Mouse (Mus musculus) Patski (cell line): Measurements from ENCODE around the gene Fmo5. TPM values are rescaled to one million over a fixed set of nuclear protein-coding genes. Genes with fewer than 3 reads are reported as not detected.

Source experiments
- ATAC-seq: fragments of 100-300 bp; one replicate; pipeline ENCODE4 v1.8.0; 2021
- CTCF ChIA-PET: fragments of 350-600 bp; sonication (Branson Sonifier 250); formaldehyde crosslinking; loops from one replicate; lab custom pipeline; 2022; ENCODE audit warnings: inconsistent platforms; lab: Charles Lee
- POLR2A ChIA-PET: fragments of 350-600 bp; sonication (Branson Sonifier 250); formaldehyde crosslinking; loops from one replicate; lab custom pipeline; 2022; ENCODE audit warnings: antibody characterized with exemption, inconsistent platforms; lab: Charles Lee
- DNase-seq: peaks from one replicate; pipeline ENCODE4 v3.0.0-alpha.2; 2011; ENCODE audit warnings: low read depth, low spot score
- H3K27me3 ChIP-seq: fragments of 371-371 bp; one replicate; pipeline ENCODE4 v1.5.1; 2021
- CTCF ChIP-seq: fragments of 100-300 bp; IDR thresholded peaks from one replicate; pipeline ENCODE4 v1.5.1; 2021
- in situ Hi-C: fragments of 300-500 bp; cut with MboI; formaldehyde crosslinking; loops from 3 replicates; pipeline ENCODE4 v1.11.1; 2018; ENCODE audit warnings: low pct_unique_long_range_greater_than_20kb, mixed read lengths
- polyA plus RNA-seq: library from polyadenylated mRNA; unstranded; gene quantifications from one replicate; pipeline ENCODE4 v1.2.3, GENCODE M21; 2021

The Fmo5 gene
- polyA plus RNA-seq, 1 experiment from 2014 or later = 1.9 TPM

- in situ Hi-C loops = loop anchor here (10.0 kb wide), 1 partner anchor 255 kb away; the partner anchor contains the start of gene Pde4dip
- H3K27me3 ChIP-seq = no peaks in the 10 kb centered on the region
- no peak for ATAC-seq
- no peak for TF ChIP-seq CTCF
- no peak for DNase-seq
- POLR2A ChIA-PET = no interaction called here
- CTCF ChIA-PET = interaction anchor here (1.0 to 1.7 kb wide), 2 partner anchors 10 to 19 kb away, joined by 4 to 6 read pairs; no protein-coding TSS in a partner anchor
Observed at GRCm38 (mm10) chr3:97629941-97630340, 1.3 kb downstream of the Fmo5 start.

GRCm38 (mm10) chr3:97630746-97631145 lies 2.1 kb downstream of the Fmo5 start:
- no peak for TF ChIP-seq CTCF
- ATAC-seq (no peak), DNase-seq (no peak)
- in situ Hi-C loops = loop anchor here (10.0 kb wide), 1 partner anchor 254 kb away; the partner anchor contains the start of gene Pde4dip
- no peaks in the 10 kb centered on the region for H3K27me3 ChIP-seq
- ChIA-PET CTCF (interaction anchor here (0.8 to 1.8 kb wide), 3 partner anchors 8 to 22 kb away, joined by 3 to 8 read pairs (median 3); no protein-coding TSS in a partner anchor), POLR2A (interaction anchor here (0.5 kb wide), 1 partner anchor 17 kb away, joined by 4 read pairs; no protein-coding TSS in a partner anchor)

- no peak for TF ChIP-seq CTCF
- ATAC-seq (no peak), DNase-seq (no peak)
- in situ Hi-C loops = loop anchor here (10.0 kb wide), 1 partner anchor 253 kb away; the partner anchor contains the start of gene Pde4dip
- ChIA-PET POLR2A (no interaction called here), CTCF (interaction anchor here (0.7 to 1.8 kb wide), 6 partner anchors 9 to 80 kb away, joined by 3 to 8 read pairs (median 4); partner anchors contain the start of gene Chd1l)
- H3K27me3 ChIP-seq = no peaks in the 10 kb centered on the region
Observed at GRCm38 (mm10) chr3:97631258-97631860, 2.8 kb downstream of the Fmo5 start.

- H3K27me3 ChIP-seq = no peaks in the 10 kb centered on the region
- ChIA-PET POLR2A (interaction anchor here (0.5 kb wide), 1 partner anchor 135 kb away, joined by 3 read pairs; no protein-coding TSS in a partner anchor), CTCF (interaction anchor here (1.0 to 1.7 kb wide), 4 partner anchors 9 to 246 kb away, joined by 3 to 4 read pairs (median 4); no protein-coding TSS in a partner anchor)
- no peak for DNase-seq
- TF ChIP-seq CTCF = no peak
- in situ Hi-C loops = loop anchor here (10.0 kb wide), 1 partner anchor 251 kb away; the partner anchor contains the start of gene Pde4dip
- no peak for ATAC-seq
Observed at GRCm38 (mm10) chr3:97633456-97633855, 4.9 kb downstream of the Fmo5 start.

DNA sequence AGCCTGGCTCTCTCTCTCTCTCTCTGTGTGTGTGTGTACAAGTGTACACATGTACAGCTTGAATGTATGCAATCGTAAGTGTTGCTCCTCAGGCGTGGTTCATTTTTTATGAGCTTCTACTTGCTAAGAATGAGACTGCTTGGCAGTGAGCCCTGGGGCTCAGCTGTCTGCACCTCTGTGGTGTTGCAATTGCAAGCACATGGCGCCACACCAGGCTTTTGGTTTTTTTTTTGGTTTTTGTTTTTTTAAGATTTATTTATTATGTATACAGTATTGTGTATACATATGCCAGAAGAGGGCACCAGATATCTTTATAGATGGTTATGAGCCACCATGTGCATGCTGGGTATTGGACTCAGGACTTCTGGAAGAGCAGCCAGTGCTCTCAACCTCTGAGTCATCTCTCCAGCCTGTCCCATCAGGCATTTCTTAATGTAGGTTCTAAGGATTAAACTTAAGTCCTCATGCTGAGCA lies 5.7 kb downstream of the Fmo5 start:
- peak; percentile 59 for TF ChIP-seq CTCF
- POLR2A ChIA-PET = interaction anchor here (0.5 kb wide), 1 partner anchor 134 kb away, joined by 3 read pairs; no protein-coding TSS in a partner anchor
- DNase-seq (peak; percentile 64), ATAC-seq (peak; percentile 87)
- CTCF ChIA-PET = interaction anchor here (1.0 to 1.7 kb wide), 7 partner anchors 10 to 245 kb away, joined by 3 to 7 read pairs (median 4); no protein-coding TSS in a partner anchor
- H3K27me3 ChIP-seq = no peaks in the 10 kb centered on the region
- in situ Hi-C loops = loop anchor here (10.0 kb wide), 1 partner anchor 250 kb away; the partner anchor contains the start of gene Pde4dip

- no peaks in the 10 kb centered on the region for H3K27me3 ChIP-seq
- in situ Hi-C loops = no loop called here
- DNase-seq (no peak), ATAC-seq (no peak)
- CTCF ChIA-PET = no interaction called here
- TF ChIP-seq CTCF = no peak
- POLR2A ChIA-PET = no interaction called here
Observed at GRCm38 (mm10) chr3:97641396-97641795, 12.8 kb downstream of the Fmo5 start.

- no peaks in the 10 kb centered on the region for H3K27me3 ChIP-seq
- POLR2A ChIA-PET = no interaction called here
- DNase-seq (no peak), ATAC-seq (no peak)
- no peak for TF ChIP-seq CTCF
- in situ Hi-C loops = no loop called here
- CTCF ChIA-PET = interaction anchor here (1.0 kb wide), 1 partner anchor 15 kb away, joined by 3 read pairs; no protein-coding TSS in a partner anchor
Observed at GRCm38 (mm10) chr3:97642001-97642400, 13.4 kb downstream of the Fmo5 start.

DNA sequence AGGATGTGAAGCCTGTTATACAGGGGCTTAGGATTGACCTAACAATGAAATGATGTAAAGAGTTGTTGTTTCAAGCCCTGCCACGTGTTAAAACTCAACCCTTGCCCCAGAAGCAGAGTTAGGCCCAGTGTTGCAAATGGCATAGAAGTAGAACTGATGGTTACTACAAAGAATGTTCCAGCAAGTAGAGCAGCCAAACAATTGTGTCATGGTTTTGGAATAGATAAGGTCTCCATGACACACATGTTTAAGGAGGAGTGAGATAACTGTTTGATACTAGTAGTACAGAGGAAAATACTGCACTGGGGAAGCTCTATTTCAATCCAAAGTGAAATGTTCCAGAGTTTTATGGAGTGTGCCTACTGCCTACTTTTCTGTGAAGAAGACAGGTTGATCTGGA lies 19.9 kb downstream of the Fmo5 start:
- ATAC-seq (no peak), DNase-seq (no peak)
- ChIA-PET POLR2A (interaction anchor here (0.6 kb wide), 1 partner anchor 232 kb away, joined by 3 read pairs; no protein-coding TSS in a partner anchor), CTCF (interaction anchor here (1.7 to 2.0 kb wide), 2 partner anchors 12 to 65 kb away, joined by 3 to 4 read pairs; no protein-coding TSS in a partner anchor)
- in situ Hi-C loops = no loop called here
- TF ChIP-seq CTCF = no peak
- no peaks in the 10 kb centered on the region for H3K27me3 ChIP-seq

GRCm38 (mm10) chr3:97649022-97649421 lies 20.4 kb downstream of the Fmo5 start:
- no peak for ATAC-seq
- no peaks in the 10 kb centered on the region for H3K27me3 ChIP-seq
- no peak for TF ChIP-seq CTCF
- DNase-seq = no peak
- CTCF ChIA-PET = interaction anchor here (1.7 to 2.0 kb wide), 2 partner anchors 13 to 65 kb away, joined by 3 to 4 read pairs; no protein-coding TSS in a partner anchor
- in situ Hi-C loops = no loop called here
- POLR2A ChIA-PET = interaction anchor here (0.6 kb wide), 1 partner anchor 232 kb away, joined by 3 read pairs; no protein-coding TSS in a partner anchor

GRCm38 (mm10) chr3:97649469-97649868 lies 20.9 kb downstream of the Fmo5 start:
- POLR2A ChIA-PET = no interaction called here
- no peaks in the 10 kb centered on the region for H3K27me3 ChIP-seq
- DNase-seq = no peak
- ATAC-seq = no peak
- TF ChIP-seq CTCF = no peak
- CTCF ChIA-PET = interaction anchor here (1.7 to 2.0 kb wide), 2 partner anchors 13 to 64 kb away, joined by 3 to 4 read pairs; no protein-coding TSS in a partner anchor
- in situ Hi-C loops = no loop called here
